ENCODE assay signal across 15 mouse cellular contexts in the genomic region with DNA sequence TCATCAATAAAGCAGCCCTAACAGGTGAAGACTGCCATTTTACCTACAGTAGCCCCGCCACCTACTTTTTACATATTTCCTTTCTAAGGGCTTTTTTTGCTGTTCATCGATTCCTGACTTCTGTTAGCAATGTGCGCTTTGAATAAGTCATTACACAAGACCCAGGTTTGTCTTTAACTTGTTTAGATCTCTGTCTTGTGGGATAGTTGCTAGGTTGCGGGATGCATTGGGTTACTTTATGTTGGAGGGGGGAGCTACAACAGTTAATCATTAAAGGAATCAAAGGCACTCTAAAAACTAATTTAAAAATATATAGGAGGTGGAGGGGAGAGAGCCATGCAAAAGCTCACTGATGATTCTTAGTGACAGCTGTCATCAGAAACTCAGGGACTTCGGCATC.
"Had no signal": no experiment of that assay in that cellular context is flagged by ENCODE, and none has a peak within 500 bp of the region (broad histone marks: within the 10 kb centered on the region; RNA-seq: fewer than 3 reads in every experiment).

No protein-coding gene starts in this region.

- H3K4me3 ChIP-seq: liver, embryonic 15.5 days; lung, embryonic 15.5 days; megakaryocyte, embryonic 14.5 days; midbrain, embryonic 13.5 days; midbrain, embryonic 15.5 days; neural tube, embryonic 12.5 days had no signal

- H3K27me3 ChIP-seq: liver, embryonic 15.5 days; lung, embryonic 15.5 days; megakaryocyte, embryonic 14.5 days; midbrain, embryonic 13.5 days; midbrain, embryonic 15.5 days; neural tube, embryonic 12.5 days had no signal

- H3K9me3 ChIP-seq: liver, embryonic 15.5 days; lung, embryonic 15.5 days; megakaryocyte, embryonic 14.5 days; midbrain, embryonic 13.5 days; midbrain, embryonic 15.5 days; neural tube, embryonic 12.5 days had no signal

- H3K27ac ChIP-seq: liver, embryonic 15.5 days; lung, embryonic 15.5 days; macrophage; midbrain, embryonic 13.5 days; midbrain, embryonic 15.5 days; neural tube, embryonic 12.5 days had no signal

- H3K4me2 ChIP-seq: liver, embryonic 15.5 days; lung, embryonic 15.5 days; midbrain, embryonic 11.5 days; midbrain, embryonic 13.5 days; midbrain, embryonic 15.5 days; neural tube, embryonic 12.5 days had no signal

- DNase-seq: liver, postnatal 0 days; lung, adult 2 months; lung, postnatal 14 days; right cerebral cortex, postnatal 14 days; thymus, adult 2 months; thymus, postnatal 25 days; thymus, postnatal 4 days had no signal

- H3K36me3 ChIP-seq: liver, embryonic 15.5 days; lung, embryonic 15.5 days; midbrain, embryonic 13.5 days; midbrain, embryonic 15.5 days; neural tube, embryonic 12.5 days had no signal

- H3K9ac ChIP-seq: liver, embryonic 15.5 days; liver, postnatal 0 days; lung, embryonic 15.5 days; midbrain, embryonic 13.5 days; midbrain, embryonic 15.5 days; neural tube, embryonic 12.5 days had no signal

- ATAC-seq: liver, postnatal 0 days; midbrain, embryonic 15.5 days had no signal

- H3K4me1 ChIP-seq: liver, embryonic 15.5 days; lung, embryonic 15.5 days; megakaryocyte, embryonic 14.5 days had no signal
